Mouse (Mus musculus): ENCODE data around the gene Vps51.

GRCm38 (mm10) chr19:6105586-6105985 is 28.6 kb upstream of the Vps51 start, which contains the start of gene Naaladl1:
- TF ChIP-seq GATA1 (IDR thresholded peaks at IDR 0.05; ENCODE audit: borderline replicate concordance, low read length) (no peak), FLI1 (IDR thresholded peaks at IDR 0.05; ENCODE audit: low read length) (no peak)

Measured in megakaryocyte, embryonic 14.5 days (primary cell).